Mouse (Mus musculus): ENCODE data around the gene Gm9125. TPM values are rescaled to one million over a fixed set of nuclear protein-coding genes. Genes with fewer than 3 reads are reported as not detected.
"Not testable (repeated sequence)": the region's sequence is repeated elsewhere in the genome, so short reads cannot be mapped to it uniquely, and the experiment has no call there.

The Gm9125 gene
- polyA plus RNA-seq (2015; fragmentation: Nextera tagmentation; extraction: Ambion mirVana) = not detected in 2 replicates

GRCm38 (mm10) chr3:94054785-94055184, at the start of gene Gm9125:
Gene Gm9125, minus strand, starts transcription at chr3:94054885.
- not testable (repeated sequence) for H3K4me3 ChIP-seq (ENCODE audit: low read depth, low read length); H3K4me2 ChIP-seq (ENCODE audit: low read length); H3K36me3 ChIP-seq (ENCODE audit: control insufficient read depth, insufficient read depth, low read length); H3K9ac ChIP-seq (ENCODE audit: low read depth, low read length); H3K27me3 ChIP-seq (ENCODE audit: control insufficient read depth, insufficient read depth, low read depth, low read length); H3K4me1 ChIP-seq (ENCODE audit: control insufficient read depth, insufficient read depth, low read length); H3K27ac ChIP-seq (ENCODE audit: low read length); ATAC-seq; H3K9me3 ChIP-seq (replicated peaks; ENCODE audit: control insufficient read depth, low read length, poor library complexity, severe bottlenecking)
- 89% methylated on average over 1 of the region's 3 CpGs for WGBS

- 100% methylated on average over 1 of the region's 3 CpGs for WGBS
Measured at GRCm38 (mm10) chr3:94072544-94072943, 17.9 kb upstream of the Gm9125 start, which contains the start of gene Gm10697. Gene Gm10697, minus strand, starts transcription at chr3:94072644.

GRCm38 (mm10) chr3:94049566-94050121, 5.0 kb downstream of the Gm9125 start:
- not testable (repeated sequence) for ATAC-seq
- WGBS = no CpG with 5 or more reads among the region's 5 CpGs

More at GRCm38 (mm10) chr3:94072544-94072943, 17.9 kb upstream of the Gm9125 start, which contains the start of gene Gm10697:
- H3K9ac ChIP-seq (ENCODE audit: low read depth, low read length); H3K36me3 ChIP-seq (ENCODE audit: control insufficient read depth, insufficient read depth, low read length); H3K9me3 ChIP-seq (replicated peaks; ENCODE audit: control insufficient read depth, low read length, poor library complexity, severe bottlenecking); H3K4me1 ChIP-seq (ENCODE audit: control insufficient read depth, insufficient read depth, low read length); H3K4me3 ChIP-seq (ENCODE audit: low read depth, low read length); H3K4me2 ChIP-seq (ENCODE audit: low read length); H3K27me3 ChIP-seq (ENCODE audit: control insufficient read depth, insufficient read depth, low read depth, low read length); ATAC-seq; H3K27ac ChIP-seq (ENCODE audit: low read length): not testable (repeated sequence)

GRCm38 (mm10) chr3:94038241-94038640, 16.4 kb downstream of the Gm9125 start:
- not testable (repeated sequence) for H3K9ac ChIP-seq (ENCODE audit: low read depth, low read length); H3K4me1 ChIP-seq (ENCODE audit: control insufficient read depth, insufficient read depth, low read length); ATAC-seq; H3K27me3 ChIP-seq (ENCODE audit: control insufficient read depth, insufficient read depth, low read depth, low read length); H3K9me3 ChIP-seq (replicated peaks; ENCODE audit: control insufficient read depth, low read length, poor library complexity, severe bottlenecking); H3K27ac ChIP-seq (ENCODE audit: low read length); H3K4me2 ChIP-seq (ENCODE audit: low read length); H3K36me3 ChIP-seq (ENCODE audit: control insufficient read depth, insufficient read depth, low read length); H3K4me3 ChIP-seq (ENCODE audit: low read depth, low read length)
- 80% methylated on average over 1 of the region's 1 CpGs for WGBS

More at GRCm38 (mm10) chr3:94049566-94050121, 5.0 kb downstream of the Gm9125 start:
- H3K4me1 ChIP-seq (ENCODE audit: control insufficient read depth, insufficient read depth, low read length); H3K27me3 ChIP-seq (ENCODE audit: control insufficient read depth, insufficient read depth, low read depth, low read length); H3K9me3 ChIP-seq (replicated peaks; ENCODE audit: control insufficient read depth, low read length, poor library complexity, severe bottlenecking); H3K9ac ChIP-seq (ENCODE audit: low read depth, low read length); H3K4me2 ChIP-seq (ENCODE audit: low read length); H3K36me3 ChIP-seq (ENCODE audit: control insufficient read depth, insufficient read depth, low read length); H3K27ac ChIP-seq (ENCODE audit: low read length); H3K4me3 ChIP-seq (ENCODE audit: low read depth, low read length): not testable (repeated sequence)

- 87% methylated on average over 10 of the region's 18 CpGs for whole genome bisulfite sequencing
- ATAC-seq; H3K4me1 ChIP-seq (ENCODE audit: control insufficient read depth, insufficient read depth, low read length); H3K4me3 ChIP-seq (ENCODE audit: low read depth, low read length); H3K27ac ChIP-seq (ENCODE audit: low read length); H3K4me2 ChIP-seq (ENCODE audit: low read length); H3K9me3 ChIP-seq (replicated peaks; ENCODE audit: control insufficient read depth, low read length, poor library complexity, severe bottlenecking); H3K9ac ChIP-seq (ENCODE audit: low read depth, low read length); H3K36me3 ChIP-seq (ENCODE audit: control insufficient read depth, insufficient read depth, low read length); H3K27me3 ChIP-seq (ENCODE audit: control insufficient read depth, insufficient read depth, low read depth, low read length): not testable (repeated sequence)
Measured at GRCm38 (mm10) chr3:94034400-94034799, 20.3 kb downstream of the Gm9125 start.

Other genes starting within 250 kb of the Gm9125 start
- gene Tdpoz3, start 228.9 kb downstream of the Gm9125 start, polyA plus RNA-seq (2015; fragmentation: Nextera tagmentation; extraction: Ambion mirVana) = not detected in 2 replicates
- gene Gm9117, start 111.3 kb downstream of the Gm9125 start, polyA plus RNA-seq (2015; fragmentation: Nextera tagmentation; extraction: Ambion mirVana) = not detected in 2 replicates
- not detected in 2 replicates for gene Tdpoz5, start 93.6 kb downstream of the Gm9125 start, polyA plus RNA-seq (2015; fragmentation: Nextera tagmentation; extraction: Ambion mirVana)
- not detected in 2 replicates for gene Gm10697, start 17.8 kb upstream of the Gm9125 start, polyA plus RNA-seq (2015; fragmentation: Nextera tagmentation; extraction: Ambion mirVana)
- not detected in 2 replicates for gene Gm10696, start 123.3 kb upstream of the Gm9125 start, polyA plus RNA-seq (2015; fragmentation: Nextera tagmentation; extraction: Ambion mirVana)
- not detected in 2 replicates for gene Gm5286, start 141.8 kb upstream of the Gm9125 start, polyA plus RNA-seq (2015; fragmentation: Nextera tagmentation; extraction: Ambion mirVana)
- not detected in 2 replicates for gene Gm4778, start 209.2 kb upstream of the Gm9125 start, polyA plus RNA-seq (2015; fragmentation: Nextera tagmentation; extraction: Ambion mirVana)